Comparison of ENCODE assay signal across 27 mouse cellular contexts in the genomic region with DNA sequence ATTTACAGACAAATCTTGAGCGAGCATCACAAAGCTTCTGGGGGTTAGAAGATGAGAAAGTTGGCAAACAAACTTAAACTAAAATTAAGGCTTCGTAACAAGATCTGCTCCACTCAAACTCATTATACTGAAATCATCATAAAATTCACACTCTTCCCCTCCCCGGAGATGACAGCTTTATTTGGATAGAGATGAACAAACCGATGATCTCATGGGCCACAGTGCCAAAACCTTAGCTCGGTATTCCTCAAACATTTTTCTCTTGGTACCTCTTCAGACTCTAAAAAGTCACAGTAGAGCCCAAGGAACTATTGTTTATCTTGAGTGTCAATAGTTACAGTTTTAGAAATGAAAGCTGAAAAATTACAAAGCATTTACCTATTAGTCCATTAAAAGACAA. TPM values are rescaled to one million over a fixed set of nuclear protein-coding genes. Genes with fewer than 3 reads are reported as not detected.
DNase-seq lines count a peak whose midpoint lies in the region; ATAC-seq and TF ChIP-seq lines count a peak whose summit lies in the region.
"Had no signal": no experiment of that assay in that cellular context is flagged by ENCODE, and none has a peak within 500 bp of the region (broad histone marks: within the 10 kb centered on the region; RNA-seq: fewer than 3 reads in every experiment).

No protein-coding gene starts in this region.

- no peaks in the 10 kb centered on the region for H3K9me3 ChIP-seq in midbrain, embryonic 11.5 days (ENCODE audit: control insufficient read depth, low read length)
- H3K9me3 ChIP-seq: embryonic facial prominence, embryonic 10.5 days; embryonic facial prominence, embryonic 12.5 days; forebrain, embryonic 10.5 days; forebrain, embryonic 12.5 days; G1E had no signal

- peaks cover 2% of the 10 kb centered on the region for H3K4me1 ChIP-seq in midbrain, embryonic 11.5 days (ENCODE audit: control insufficient read depth, insufficient read depth, low read length)

- no peaks in the 10 kb centered on the region for H3K36me3 ChIP-seq in myocyte (ENCODE audit: control insufficient read depth, insufficient read depth)
- no peaks in the 10 kb centered on the region for H3K36me3 ChIP-seq in midbrain, embryonic 11.5 days (ENCODE audit: control insufficient read depth, insufficient read depth, low read length)
- H3K36me3 ChIP-seq: embryonic facial prominence, embryonic 10.5 days; embryonic facial prominence, embryonic 12.5 days; forebrain, embryonic 10.5 days; forebrain, embryonic 12.5 days; G1E had no signal

- ATAC-seq in midbrain, embryonic 11.5 days (ENCODE audit: low FRiP score): no peak
- ATAC-seq: CD4-positive, CD25-positive, alpha-beta regulatory T cell, adult 4 months; forebrain, embryonic 14.5 days; forebrain, embryonic 16.5 days had no signal

- 86% methylated on average over 5 of the region's 5 CpGs for WGBS in midbrain, embryonic 11.5 days

- H3K27me3 ChIP-seq in myocyte (ENCODE audit: control insufficient read depth, insufficient read depth, insufficient read length): no peaks in the 10 kb centered on the region
- no peaks in the 10 kb centered on the region for H3K27me3 ChIP-seq in midbrain, embryonic 11.5 days (ENCODE audit: control insufficient read depth, insufficient read depth, low read length)
- H3K27me3 ChIP-seq: CH12.LX had no signal

- no peak overlapping the region for H3ac ChIP-seq in myocyte (ENCODE audit: control insufficient read depth, insufficient read length)

- peak; percentile 47 for DNase-seq in gastrocnemius, adult 2 months
- DNase-seq in gastrocnemius, postnatal 14 days: no peak
- DNase-seq in heart, adult 18-20 months: peak; percentile 37 to 46
- no peak for DNase-seq in heart, postnatal 25 days (ENCODE audit: low spot score)
- peak; percentile 49 for DNase-seq in NIH3T3 (ENCODE audit: low read depth)
- DNase-seq in midbrain, embryonic 11.5 days (ENCODE audit: low spot score, missing footprints): no peak
- DNase-seq in layer of hippocampus, adult 2 months (ENCODE audit: low spot score in 2 of 2): no peak
- DNase-seq: adrenal gland, adult 2 months; adrenal gland, postnatal 10 days; adrenal gland, postnatal 25 days; B cell, adult 2 months; cerebellum, adult 11-12 months; cerebellum, adult 2 months; cerebellum, adult 9-10 months; cerebellum, postnatal 10 days; cerebellum, postnatal 25 days had no signal

- TF ChIP-seq CTCF in gastrocnemius, adult 2 months (IDR thresholded peaks at IDR 0.05): no peak
- no peak for TF ChIP-seq CTCF in layer of hippocampus, adult 2 months (conservative IDR thresholded peaks at IDR 0.05)

- H3K4me3 ChIP-seq in gastrocnemius, adult 2 months: no peak overlapping the region
- no peak overlapping the region for H3K4me3 ChIP-seq in myocyte
- no peak overlapping the region for H3K4me3 ChIP-seq in midbrain, embryonic 11.5 days (ENCODE audit: low read depth, low read length)
- H3K4me3 ChIP-seq in layer of hippocampus, adult 2 months: no peak overlapping the region
- H3K4me3 ChIP-seq: embryonic facial prominence, embryonic 10.5 days; embryonic facial prominence, embryonic 12.5 days; erythroblast, embryonic 14.5 days; forebrain, embryonic 10.5 days; forebrain, embryonic 12.5 days had no signal

- TF ChIP-seq POLR2A in myocyte (IDR thresholded peaks at IDR 0.05; ENCODE audit: insufficient read length, low read depth): no peak

- no peak overlapping the region for H3K9ac ChIP-seq in midbrain, embryonic 11.5 days (ENCODE audit: low read length)
- H3K9ac ChIP-seq: embryonic facial prominence, embryonic 12.5 days; forebrain, embryonic 12.5 days had no signal

- H3K27ac ChIP-seq in gastrocnemius, adult 2 months: no peak overlapping the region
- no peak overlapping the region for H3K27ac ChIP-seq in midbrain, embryonic 11.5 days (ENCODE audit: low read depth, low read length)
- no peak overlapping the region for H3K27ac ChIP-seq in layer of hippocampus, adult 2 months
- H3K27ac ChIP-seq: embryonic facial prominence, embryonic 10.5 days; embryonic facial prominence, embryonic 12.5 days; forebrain, embryonic 10.5 days; forebrain, embryonic 12.5 days had no signal

- H3K4me2 ChIP-seq in myocyte (ENCODE audit: low read depth): peak overlapping the region; percentile 37
- no peak overlapping the region for H3K4me2 ChIP-seq in midbrain, embryonic 11.5 days
- H3K4me2 ChIP-seq: embryonic facial prominence, embryonic 12.5 days; forebrain, embryonic 12.5 days had no signal

- H3K79me2 ChIP-seq in myocyte (ENCODE audit: control insufficient read depth, insufficient read depth): no peaks in the 10 kb centered on the region

- intact Hi-C loops in gastrocnemius, adult 2 months (cut with DNase I): no loop called here
- intact Hi-C loops in gastrocnemius, postnatal 14 days (cut with DNase I; ENCODE audit: low total_unique reads): no loop called here
- intact Hi-C loops in heart, postnatal 25 days (cut with DNase I): no loop called here

TF ChIP-seq in myocyte, 11 proteins besides CTCF, POLR2A, EP300 and RAD21:
- TF ChIP-seq TCF3 (IDR thresholded peaks at IDR 0.05; ENCODE audit: insufficient read length, low read depth) (no peak), E2F4 (IDR thresholded peaks at IDR 0.05; ENCODE audit: insufficient read depth) (no peak), MYOD1 (IDR thresholded peaks at IDR 0.05; ENCODE audit: control insufficient read depth in 1 of 3, insufficient read length in 2 of 3, low read depth in 2 of 3) (no peak), MYOG (IDR thresholded peaks at IDR 0.05; ENCODE audit: control insufficient read depth in 1 of 3, insufficient read depth in 1 of 3, insufficient read length in 2 of 3, low read depth in 2 of 3) (no peak), REST (IDR thresholded peaks at IDR 0.05; ENCODE audit: insufficient read depth, insufficient read length) (no peak), MAX (IDR thresholded peaks at IDR 0.05; ENCODE audit: low read depth) (no peak), USF1 (IDR thresholded peaks at IDR 0.05; ENCODE audit: low read depth) (no peak), POLR2AphosphoS2 (IDR thresholded peaks at IDR 0.05; ENCODE audit: insufficient read length, low read depth) (no peak), SRF (IDR thresholded peaks at IDR 0.05; ENCODE audit: control insufficient read depth, insufficient read length, low read depth) (no peak), TCF12 (IDR thresholded peaks at IDR 0.05; ENCODE audit: insufficient read depth, poor library complexity, severe bottlenecking) (no peak), CEBPB (IDR thresholded peaks at IDR 0.05; ENCODE audit: insufficient read depth, poor library complexity, severe bottlenecking) (no peak)

RNA-seq across cellular contexts. Expression of gene Cyp1b1, which starts 11.8 kb away (rescaled TPM):
- under 1 TPM; 0.59 to 0.64 TPM for total RNA-seq in gastrocnemius, adult 2 months (2021)
- total RNA-seq in gastrocnemius, postnatal 14 days (2021): under 1 TPM; 0.35 to 0.40 TPM
- 10 to 100 TPM in 1 of 2 experiments, 1 to 10 TPM in 1; 6.2 to 11.0 TPM for total RNA-seq in heart, adult 18-20 months (2021)
- total RNA-seq in heart, postnatal 25 days (2021): 1 to 10 TPM; 3.2 to 3.4 TPM
- polyA plus RNA-seq in myocyte (2012; fragmentation: generic; extraction: Trizol): 2.5 TPM
- 1.9 and 2.7 TPM in 2 replicates for polyA plus RNA-seq in midbrain, embryonic 11.5 days (2014; fragmentation: Nextera tagmentation; extraction: Ambion mirVana)
- total RNA-seq in layer of hippocampus, adult 2 months (2021): 1 to 10 TPM; 3.4 to 4.5 TPM
- total RNA-seq: CH12.LX had no signal
- polyA plus RNA-seq: CD4-positive, CD25-positive, alpha-beta regulatory T cell, adult 4 months; erythroblast, embryonic 14.5 days; G1E had no signal

Comparison
In these comparisons a context has a peak if more than half of its experiments do, and no peak if none do; other contexts are left out.
1. DNase-seq: peak in gastrocnemius, adult 2 months (single experiment), heart, adult 18-20 months (2 of 2) and NIH3T3 (single experiment); none in gastrocnemius, postnatal 14 days (single experiment), heart, postnatal 25 days (single experiment), midbrain, embryonic 11.5 days (single experiment) and layer of hippocampus, adult 2 months (0 of 2).